Mouse (Mus musculus) limb, embryonic 14.5 days (tissue): Measurements from ENCODE around the gene Zc3h14. TPM values are rescaled to one million over a fixed set of nuclear protein-coding genes. Genes with fewer than 3 reads are reported as not detected.

Experiments
- ATAC-seq: fragments of 200-750 bp; cut with Nextera tagmentation; 2 replicates; pipeline ENCODE4 v1.8.0; 2017; ENCODE audit warnings: low read depth, moderate number of reproducible peaks, moderate TSS enrichment; ENCODE audit not compliant: low FRiP score
- DNase-seq: peaks from one replicate; pipeline ENCODE4 v3.0.0-alpha.2; 2015; ENCODE audit warnings: low spot score
- H3K27ac ChIP-seq: fragments of 300-500 bp; sonication (generic); replicated peaks from 2 replicates; pipeline ENCODE4 v1.5.1; 2014; ENCODE audit warnings: low read depth, mild to moderate bottlenecking, low read length, moderate library complexity, mixed read lengths
- H3K27me3 ChIP-seq: fragments of 300-500 bp; sonication (generic); 2 replicates; pipeline ENCODE4 v1.6.1; 2014; ENCODE audit warnings: low read length, mixed read lengths; ENCODE audit not compliant: control insufficient read depth, insufficient read depth
- H3K36me3 ChIP-seq: fragments of 300-500 bp; sonication (generic); 2 replicates; pipeline ENCODE4 v1.6.1; 2014; ENCODE audit warnings: mild to moderate bottlenecking, low read length, moderate library complexity, mixed read lengths; ENCODE audit not compliant: control insufficient read depth, insufficient read depth
- H3K4me1 ChIP-seq: fragments of 300-500 bp; sonication (generic); 2 replicates; pipeline ENCODE4 v1.6.1; 2014; ENCODE audit warnings: antibody characterized with exemption, low read length, mixed read lengths; ENCODE audit not compliant: control insufficient read depth, insufficient read depth
- H3K4me2 ChIP-seq: fragments of 300-500 bp; sonication (generic); replicated peaks from 2 replicates; pipeline ENCODE4 v1.6.1; 2014; ENCODE audit warnings: low read depth, mild to moderate bottlenecking, low read length, moderate library complexity; ENCODE audit not compliant: severe bottlenecking
- H3K4me3 ChIP-seq: fragments of 300-500 bp; sonication (generic); replicated peaks from 2 replicates; pipeline ENCODE4 v1.5.1; 2014; ENCODE audit warnings: low read length
- H3K9ac ChIP-seq: fragments of 300-500 bp; sonication (generic); 2 replicates; pipeline ENCODE4 v1.6.1; 2014; ENCODE audit warnings: mild to moderate bottlenecking, low read depth, low read length, moderate library complexity; ENCODE audit not compliant: severe bottlenecking
- H3K9me3 ChIP-seq: fragments of 300-500 bp; sonication (generic); 2 replicates; pipeline ENCODE4 v1.6.1; 2016; ENCODE audit warnings: low read length; ENCODE audit not compliant: control insufficient read depth
- POLR2A ChIP-seq: fragments of 200-500 bp; IDR thresholded peaks from 2 replicates; pipeline ENCODE4 v1.8.0; 2012; ENCODE audit warnings: inconsistent platforms, mild to moderate bottlenecking, moderate library complexity, borderline replicate concordance; ENCODE audit not compliant: insufficient read depth, insufficient read length; ENCODE audit errors: extremely low read depth
- WGBS: fragments of 180-500 bp; shearing (Covaris S2); extraction: QIAGEN DNeasy Blood & Tissue Kit; methylation state at CpG from one replicate; pipeline ENCODE4 v1.1.7; 2014; 5-methylcytosine and 5-hydroxymethylcytosine counted together
- polyA plus RNA-seq, 2 experiments: library from polyadenylated mRNA; depleted of rRNA in 1 of 2; stranded (reverse) in 1 of 2; unstranded in 1 of 2; fragments of >200 nt; fragmentation: Nextera tagmentation in 1 of 2; extraction: Ambion mirVana in 1 of 2; gene quantifications; 2 replicates each; pipeline versions ENCODE4 v1.2.1 to v1.2.3; 2012 to 2014

Zc3h14 gene
- polyA plus RNA-seq, 2 experiments: 128 to 145 TPM

- Histone ChIP-seq H3K4me3 (no peak overlapping the region), H3K27me3 (no peaks in the 10 kb centered on the region), H3K36me3 (peaks cover 85% of the 10 kb centered on the region), H3K27ac (no peak overlapping the region), H3K4me2 (no peak overlapping the region), H3K4me1 (no peaks in the 10 kb centered on the region), H3K9me3 (no peaks in the 10 kb centered on the region), H3K9ac (no peak overlapping the region)
- ATAC-seq: no peak
- WGBS: 86% methylated on average over 6 of the region's 6 CpGs
- no peak for DNase-seq
- no peak for TF ChIP-seq POLR2A
These were observed 10.9 kb downstream of the Zc3h14 start for GRCm38 (mm10) chr12:98757636-98758035.

DNA sequence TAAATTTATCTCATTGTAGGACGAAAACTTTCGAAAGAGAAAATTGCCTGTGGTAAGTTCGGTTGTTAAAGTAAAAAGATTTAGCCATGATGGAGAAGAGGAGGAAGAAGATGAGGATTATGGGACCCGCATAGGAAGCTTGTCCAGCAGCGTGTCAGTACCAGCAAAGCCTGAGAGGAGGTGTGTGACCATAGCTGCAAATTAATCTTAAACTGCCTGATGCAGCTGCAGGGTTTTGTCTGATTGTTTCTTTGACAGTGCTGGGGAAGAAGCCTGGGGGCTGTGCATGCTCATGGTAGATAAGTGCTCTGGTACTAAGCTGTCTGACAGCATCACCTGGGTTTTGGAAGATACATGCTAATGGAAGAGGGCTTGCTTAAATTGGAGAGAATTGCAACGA lies 12.9 kb downstream of the Zc3h14 start:
- ATAC-seq (no peak), DNase-seq (no peak)
- 94% methylated on average over 6 of the region's 6 CpGs for WGBS
- Histone ChIP-seq H3K4me1 (no peaks in the 10 kb centered on the region), H3K4me3 (no peak overlapping the region), H3K4me2 (no peak overlapping the region), H3K9ac (no peak overlapping the region), H3K27me3 (no peaks in the 10 kb centered on the region), H3K27ac (no peak overlapping the region), H3K9me3 (no peaks in the 10 kb centered on the region), H3K36me3 (peaks cover 90% of the 10 kb centered on the region)
- no peak for TF ChIP-seq POLR2A

- no peak for TF ChIP-seq POLR2A
These were observed 19.5 kb downstream of the Zc3h14 start for GRCm38 (mm10) chr12:98766241-98766640.

GRCm38 (mm10) chr12:98777509-98777908 lies 30.7 kb downstream of the Zc3h14 start:
- H3K4me2 ChIP-seq: no peak overlapping the region
- no peak overlapping the region for H3K4me3 ChIP-seq
- H3K9ac ChIP-seq: no peak overlapping the region
- no peak overlapping the region for H3K27ac ChIP-seq
- no peaks in the 10 kb centered on the region for H3K27me3 ChIP-seq
- H3K9me3 ChIP-seq: no peaks in the 10 kb centered on the region
- peaks cover 87% of the 10 kb centered on the region for H3K36me3 ChIP-seq
- DNase-seq: no peak
- ATAC-seq: no peak
- no peak for TF ChIP-seq POLR2A
- WGBS: 79% methylated on average over 3 of the region's 3 CpGs
- no peaks in the 10 kb centered on the region for H3K4me1 ChIP-seq

More at GRCm38 (mm10) chr12:98766241-98766640, 19.5 kb downstream of the Zc3h14 start:
- H3K36me3 ChIP-seq: peaks cover 80% of the 10 kb centered on the region
- H3K4me1 ChIP-seq: no peaks in the 10 kb centered on the region
- H3K4me2 ChIP-seq: no peak overlapping the region
- DNase-seq (no peak), ATAC-seq (no peak)
- no peaks in the 10 kb centered on the region for H3K9me3 ChIP-seq
- no peaks in the 10 kb centered on the region for H3K27me3 ChIP-seq
- 96% methylated on average over 2 of the region's 2 CpGs for WGBS
- H3K27ac ChIP-seq: no peak overlapping the region
- no peak overlapping the region for H3K9ac ChIP-seq
- H3K4me3 ChIP-seq: no peak overlapping the region

GRCm38 (mm10) chr12:98779148-98779547 lies 32.4 kb downstream of the Zc3h14 start:
- Histone ChIP-seq H3K4me1 (no peaks in the 10 kb centered on the region), H3K9me3 (no peaks in the 10 kb centered on the region), H3K4me2 (no peak overlapping the region), H3K9ac (no peak overlapping the region), H3K36me3 (peaks cover 90% of the 10 kb centered on the region), H3K4me3 (no peak overlapping the region), H3K27me3 (no peaks in the 10 kb centered on the region), H3K27ac (no peak overlapping the region)
- WGBS: 81% methylated on average over 4 of the region's 4 CpGs
- DNase-seq (no peak), ATAC-seq (no peak)
- TF ChIP-seq POLR2A: no peak

- no peaks in the 10 kb centered on the region for H3K9me3 ChIP-seq
- no peak overlapping the region for H3K4me2 ChIP-seq
- no peak for TF ChIP-seq POLR2A
- WGBS: 93% methylated on average over 1 of the region's 1 CpGs
- ATAC-seq (no peak), DNase-seq (no peak)
- H3K27ac ChIP-seq: no peak overlapping the region
- H3K27me3 ChIP-seq: no peaks in the 10 kb centered on the region
- no peak overlapping the region for H3K9ac ChIP-seq
- H3K4me1 ChIP-seq: no peaks in the 10 kb centered on the region
- peaks cover 81% of the 10 kb centered on the region for H3K36me3 ChIP-seq
- H3K4me3 ChIP-seq: no peak overlapping the region
These were observed 37.5 kb downstream of the Zc3h14 start for GRCm38 (mm10) chr12:98784251-98784650.
